Mouse (Mus musculus): Measurements from ENCODE around the gene Ttll13. TPM values are rescaled to one million over a fixed set of nuclear protein-coding genes. Genes with fewer than 3 reads are reported as not detected.

Gene Ttll13
- polyA plus RNA-seq, 1 experiment from 2014 or later = 1.3 TPM

- Histone ChIP-seq H3K36me3 (no peaks in the 10 kb centered on the region), H3K9ac (no peak overlapping the region), H3K4me3 (replicated peaks) (no peak overlapping the region), H3K4me1 (replicated peaks) (0 out of 2 replicates have a peak, but pooled peaks cover 3% of the 10 kb centered on the region), H3K27ac (no peak overlapping the region), H3K27me3 (replicated peaks) (no peaks in the 10 kb centered on the region), H3K4me2 (replicated peaks) (no peak overlapping the region), H3K9me3 (no peaks in the 10 kb centered on the region)
- no peak for ATAC-seq
- 81% methylated on average over 7 of the region's 7 CpGs for WGBS
Observed at GRCm38 (mm10) chr7:80252437-80252836, 6.3 kb downstream of the Ttll13 start.

- WGBS = 74% methylated on average over 11 of the region's 11 CpGs
- H3K9me3 ChIP-seq = no peaks in the 10 kb centered on the region
- no peak overlapping the region for H3K9ac ChIP-seq
- no peak for ATAC-seq
- H3K4me1 ChIP-seq (replicated peaks) = 0 out of 2 replicates have a peak, but pooled peaks cover 3% of the 10 kb centered on the region
- no peak overlapping the region for H3K4me3 ChIP-seq (replicated peaks)
- no peak overlapping the region for H3K4me2 ChIP-seq (replicated peaks)
- H3K27me3 ChIP-seq (replicated peaks) = no peaks in the 10 kb centered on the region
- no peak overlapping the region for H3K27ac ChIP-seq
- H3K36me3 ChIP-seq = no peaks in the 10 kb centered on the region
Observed at GRCm38 (mm10) chr7:80252886-80253285, 6.7 kb downstream of the Ttll13 start.

- no peak overlapping the region for H3K27ac ChIP-seq
- H3K27me3 ChIP-seq (replicated peaks) = no peaks in the 10 kb centered on the region
- 78% methylated on average over 2 of the region's 2 CpGs for WGBS
- H3K4me2 ChIP-seq (replicated peaks) = no peak overlapping the region
- no peak for ATAC-seq
- no peaks in the 10 kb centered on the region for H3K9me3 ChIP-seq
- no peak overlapping the region for H3K4me3 ChIP-seq (replicated peaks)
- 0 out of 2 replicates have a peak, but pooled peaks cover 3% of the 10 kb centered on the region for H3K4me1 ChIP-seq (replicated peaks)
- H3K9ac ChIP-seq = no peak overlapping the region
- no peaks in the 10 kb centered on the region for H3K36me3 ChIP-seq
Observed at GRCm38 (mm10) chr7:80255981-80256380, 9.8 kb downstream of the Ttll13 start.

- Histone ChIP-seq H3K27me3 (replicated peaks) (no peaks in the 10 kb centered on the region), H3K36me3 (no peaks in the 10 kb centered on the region), H3K4me2 (replicated peaks) (no peak overlapping the region), H3K4me3 (replicated peaks) (no peak overlapping the region), H3K9me3 (no peaks in the 10 kb centered on the region), H3K9ac (no peak overlapping the region), H3K27ac (no peak overlapping the region), H3K4me1 (replicated peaks) (0 out of 2 replicates have a peak, but pooled peaks cover 3% of the 10 kb centered on the region)
- no peak for ATAC-seq
- 63% methylated on average over 2 of the region's 2 CpGs for WGBS
Observed at GRCm38 (mm10) chr7:80257706-80258105, 11.5 kb downstream of the Ttll13 start.

GRCm38 (mm10) chr7:80260625-80261371 is 14.6 kb downstream of the Ttll13 start, which contains the start of gene Ngrn:
Gene Ngrn (plus strand): TSS chr7:80261215.
- Histone ChIP-seq H3K9ac (peak within 1 kb of the TSS; percentile 85), H3K4me3 (replicated peaks) (peak within 1 kb of the TSS; percentile 91), H3K27me3 (replicated peaks) (no peaks in the 10 kb centered on the region), H3K27ac (peak within 1 kb of the TSS; percentile 86), H3K4me1 (replicated peaks) (no peaks in the 10 kb centered on the region), H3K4me2 (replicated peaks) (peak within 1 kb of the TSS; percentile 68), H3K9me3 (no peaks in the 10 kb centered on the region), H3K36me3 (peaks cover 16% of the 10 kb centered on the region)
- ATAC-seq = peak; percentile 92
- 26% methylated on average over 40 of the region's 40 CpGs for WGBS

- H3K9me3 ChIP-seq = no peaks in the 10 kb centered on the region
- ATAC-seq = peak; percentile 76
- H3K4me3 ChIP-seq (replicated peaks) = peak overlapping the region; percentile 91
- H3K36me3 ChIP-seq = peaks cover 18% of the 10 kb centered on the region
- no peaks in the 10 kb centered on the region for H3K27me3 ChIP-seq (replicated peaks)
- peak overlapping the region; percentile 86 for H3K27ac ChIP-seq
- H3K4me2 ChIP-seq (replicated peaks) = peak overlapping the region; percentile 68
- peak overlapping the region; percentile 85 for H3K9ac ChIP-seq
- WGBS = under 1% methylated on average over 32 of the region's 32 CpGs
- no peaks in the 10 kb centered on the region for H3K4me1 ChIP-seq (replicated peaks)
Observed at GRCm38 (mm10) chr7:80261372-80261990, 15.3 kb downstream of the Ttll13 start.

GRCm38 (mm10) chr7:80264606-80265005 is 18.4 kb downstream of the Ttll13 start:
- Histone ChIP-seq H3K4me2 (replicated peaks) (no peak overlapping the region), H3K9ac (no peak overlapping the region), H3K36me3 (peaks cover 24% of the 10 kb centered on the region), H3K4me1 (replicated peaks) (peaks cover 3% of the 10 kb centered on the region; the same call in 1 of the 2 replicates), H3K27ac (no peak overlapping the region), H3K27me3 (replicated peaks) (no peaks in the 10 kb centered on the region), H3K9me3 (no peaks in the 10 kb centered on the region), H3K4me3 (replicated peaks) (no peak overlapping the region)
- ATAC-seq = no peak
- 95% methylated on average over 12 of the region's 12 CpGs for WGBS

GRCm38 (mm10) chr7:80267764-80268163 is 21.6 kb downstream of the Ttll13 start:
- no peaks in the 10 kb centered on the region for H3K27me3 ChIP-seq (replicated peaks)
- no peak overlapping the region for H3K4me2 ChIP-seq (replicated peaks)
- no peaks in the 10 kb centered on the region for H3K9me3 ChIP-seq
- H3K4me1 ChIP-seq (replicated peaks) = peaks cover 11% of the 10 kb centered on the region
- no peak overlapping the region for H3K27ac ChIP-seq
- H3K4me3 ChIP-seq (replicated peaks) = no peak overlapping the region
- H3K36me3 ChIP-seq = peaks cover 24% of the 10 kb centered on the region
- ATAC-seq = no peak
- WGBS = 78% methylated on average over 1 of the region's 1 CpGs
- H3K9ac ChIP-seq = no peak overlapping the region

- ATAC-seq = peak; percentile 96
- H3K4me3 ChIP-seq (replicated peaks) = peak within 1 kb of the TSS; percentile 78
- H3K27ac ChIP-seq = peak within 1 kb of the TSS; percentile 70
- 4% methylated on average over 21 of the region's 21 CpGs for WGBS
- H3K4me2 ChIP-seq (replicated peaks) = peak within 1 kb of the TSS; percentile 79
- peak within 1 kb of the TSS; percentile 81 for H3K9ac ChIP-seq
- H3K36me3 ChIP-seq = peaks cover 27% of the 10 kb centered on the region
- H3K27me3 ChIP-seq (replicated peaks) = no peaks in the 10 kb centered on the region
- no peaks in the 10 kb centered on the region for H3K9me3 ChIP-seq
- H3K4me1 ChIP-seq (replicated peaks) = peaks cover 11% of the 10 kb centered on the region
Observed at GRCm38 (mm10) chr7:80268897-80269750, 22.9 kb downstream of the Ttll13 start, which contains the start of gene Vps33b. Gene Vps33b (plus strand): TSS chr7:80269649.

GRCm38 (mm10) chr7:80269751-80270255 is 23.6 kb downstream of the Ttll13 start:
- peak; percentile 66 for ATAC-seq
- H3K9me3 ChIP-seq = 0 out of 2 replicates have a peak, but pooled peaks cover under 1% of the 10 kb centered on the region
- H3K36me3 ChIP-seq = peaks cover 29% of the 10 kb centered on the region
- peaks cover 11% of the 10 kb centered on the region for H3K4me1 ChIP-seq (replicated peaks)
- peak overlapping the region; percentile 61 for H3K27ac ChIP-seq
- H3K9ac ChIP-seq = peak overlapping the region; percentile 81
- under 1% methylated on average over 23 of the region's 23 CpGs for WGBS
- H3K4me3 ChIP-seq (replicated peaks) = peak overlapping the region; percentile 78
- H3K27me3 ChIP-seq (replicated peaks) = no peaks in the 10 kb centered on the region
- H3K4me2 ChIP-seq (replicated peaks) = peak overlapping the region; percentile 79

- Histone ChIP-seq H3K27me3 (replicated peaks) (no peaks in the 10 kb centered on the region), H3K9me3 (0 out of 2 replicates have a peak, but pooled peaks cover 5% of the 10 kb centered on the region), H3K4me3 (replicated peaks) (no peak overlapping the region), H3K36me3 (peaks cover 25% of the 10 kb centered on the region), H3K4me2 (replicated peaks) (no peak overlapping the region), H3K4me1 (replicated peaks) (peaks cover 8% of the 10 kb centered on the region), H3K27ac (no peak overlapping the region), H3K9ac (no peak overlapping the region)
- 89% methylated on average over 2 of the region's 2 CpGs for WGBS
- no peak for ATAC-seq
Observed at GRCm38 (mm10) chr7:80273456-80273855, 27.3 kb downstream of the Ttll13 start.
